Mouse (Mus musculus): ENCODE measurements around the gene Cenpl.
"Not testable (repeated sequence)": the region's sequence is repeated elsewhere in the genome, so short reads cannot be mapped to it uniquely, and the experiment has no call there.

DNA sequence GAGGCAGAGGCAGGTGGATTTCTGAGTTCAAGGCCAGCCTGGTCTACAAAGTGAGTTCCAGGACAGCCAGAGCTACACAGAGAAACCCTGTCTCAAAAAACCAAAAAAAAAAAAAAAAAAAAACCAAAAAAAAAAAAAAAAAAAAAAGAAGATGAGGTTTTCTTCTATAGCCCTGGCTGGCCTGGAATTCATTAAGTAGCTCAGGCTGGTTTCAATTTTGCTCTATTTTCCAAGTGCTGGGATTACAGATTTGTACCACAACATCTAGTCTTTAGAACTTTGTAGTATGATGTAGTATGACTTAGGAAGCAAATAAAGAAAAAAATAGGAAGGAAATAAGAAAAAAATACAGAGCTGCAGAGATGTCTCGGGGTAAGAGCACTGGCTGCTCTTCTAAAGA, 42.1 kb upstream of the Cenpl start:
- not testable (repeated sequence) for TF ChIP-seq CTCF (IDR thresholded peaks at IDR 0.05; ENCODE audit: low read depth, low read length); GATA1 (IDR thresholded peaks at IDR 0.05; ENCODE audit: borderline replicate concordance, low read length); GATA2 (IDR thresholded peaks at IDR 0.05; ENCODE audit: borderline replicate concordance, low read depth, low read length)
